Mouse (Mus musculus): Measurements from ENCODE around the gene Ogdh. TPM values are rescaled to one million over a fixed set of nuclear protein-coding genes. Genes with fewer than 3 reads are reported as not detected.

The Ogdh gene
- polyA plus RNA-seq, 2 experiments: 41.8 to 60.6 TPM

- Histone ChIP-seq H3K4me3 (ENCODE audit: insufficient read depth in 1 of 2, low read depth in 2 of 2, low read length in 2 of 2) (no peak overlapping the region), H3K9ac (replicated peaks) (no peak overlapping the region), H3K27me3 (ENCODE audit: control insufficient read depth, insufficient read depth, low read length) (no peaks in the 10 kb centered on the region), H3K4me2 (ENCODE audit: low read depth) (no peak overlapping the region), H3K4me1 (replicated peaks; ENCODE audit: control insufficient read depth in 2 of 2, insufficient read depth in 2 of 2, low read length in 1 of 2) (no peaks in the 10 kb centered on the region), H3K9me3 (ENCODE audit: control insufficient read depth, low read length) (no peaks in the 10 kb centered on the region), H3K36me3 (replicated peaks; ENCODE audit: control insufficient read depth, insufficient read depth, low read depth) (peaks cover 76% of the 10 kb centered on the region), H3K27ac (no peak overlapping the region)
- no peak for ATAC-seq (ENCODE audit: insufficient read depth)
- WGBS (ENCODE audit: insufficient replicate concordance): 82% methylated on average over 5 of the region's 5 CpGs
- no peak for TF ChIP-seq CTCF (IDR thresholded peaks at IDR 0.05; ENCODE audit: low read depth)
- TF ChIP-seq EP300 (IDR thresholded peaks at IDR 0.05; ENCODE audit: low read depth): no peak
- no peak for DNase-seq (ENCODE audit: low read depth in 3 of 3, low spot score in 3 of 3)
These were observed 27.1 kb downstream of the Ogdh start for GRCm38 (mm10) chr11:6318559-6318958.

GRCm38 (mm10) chr11:6319374-6319773 is 27.9 kb downstream of the Ogdh start:
- TF ChIP-seq CTCF (IDR thresholded peaks at IDR 0.05; ENCODE audit: low read depth) (no peak), EP300 (IDR thresholded peaks at IDR 0.05; ENCODE audit: low read depth) (no peak)
- ATAC-seq (ENCODE audit: insufficient read depth): no peak
- DNase-seq (ENCODE audit: low read depth in 3 of 3, low spot score in 3 of 3): no peak
- no peaks in the 10 kb centered on the region for H3K27me3 ChIP-seq (ENCODE audit: control insufficient read depth, insufficient read depth, low read length)
- H3K4me1 ChIP-seq (replicated peaks; ENCODE audit: control insufficient read depth in 2 of 2, insufficient read depth in 2 of 2, low read length in 1 of 2): no peaks in the 10 kb centered on the region
- H3K27ac ChIP-seq: no peak overlapping the region
- 60% methylated on average over 2 of the region's 2 CpGs for WGBS (ENCODE audit: insufficient replicate concordance)
- H3K9ac ChIP-seq (replicated peaks): no peak overlapping the region
- H3K36me3 ChIP-seq (replicated peaks; ENCODE audit: control insufficient read depth, insufficient read depth, low read depth): peaks cover 72% of the 10 kb centered on the region
- H3K4me2 ChIP-seq (ENCODE audit: low read depth): no peak overlapping the region
- no peak overlapping the region for H3K4me3 ChIP-seq (ENCODE audit: insufficient read depth in 1 of 2, low read depth in 2 of 2, low read length in 2 of 2)
- H3K9me3 ChIP-seq (ENCODE audit: control insufficient read depth, low read length): no peaks in the 10 kb centered on the region

- Histone ChIP-seq H3K4me3 (ENCODE audit: insufficient read depth in 1 of 2, low read depth in 2 of 2, low read length in 2 of 2) (no peak overlapping the region), H3K36me3 (replicated peaks; ENCODE audit: control insufficient read depth, insufficient read depth, low read depth) (peaks cover 57% of the 10 kb centered on the region), H3K27me3 (ENCODE audit: control insufficient read depth, insufficient read depth, low read length) (no peaks in the 10 kb centered on the region), H3K4me1 (replicated peaks; ENCODE audit: control insufficient read depth in 2 of 2, insufficient read depth in 2 of 2, low read length in 1 of 2) (no peaks in the 10 kb centered on the region), H3K9ac (replicated peaks) (no peak overlapping the region), H3K9me3 (ENCODE audit: control insufficient read depth, low read length) (no peaks in the 10 kb centered on the region), H3K4me2 (ENCODE audit: low read depth) (no peak overlapping the region), H3K27ac (no peak overlapping the region)
- TF ChIP-seq CTCF (IDR thresholded peaks at IDR 0.05; ENCODE audit: low read depth): no peak
- TF ChIP-seq EP300 (IDR thresholded peaks at IDR 0.05; ENCODE audit: low read depth): no peak
- DNase-seq (ENCODE audit: low read depth in 3 of 3, low spot score in 3 of 3) (no peak), ATAC-seq (ENCODE audit: insufficient read depth) (no peak)
- 91% methylated on average over 2 of the region's 2 CpGs for WGBS (ENCODE audit: insufficient replicate concordance)
These were observed 30.7 kb downstream of the Ogdh start for GRCm38 (mm10) chr11:6322086-6322485.

GRCm38 (mm10) chr11:6323348-6323747 is 31.9 kb downstream of the Ogdh start:
- H3K9ac ChIP-seq (replicated peaks): no peak overlapping the region
- H3K27ac ChIP-seq: no peak overlapping the region
- no peak overlapping the region for H3K4me3 ChIP-seq (ENCODE audit: insufficient read depth in 1 of 2, low read depth in 2 of 2, low read length in 2 of 2)
- H3K36me3 ChIP-seq (replicated peaks; ENCODE audit: control insufficient read depth, insufficient read depth, low read depth): peaks cover 46% of the 10 kb centered on the region
- WGBS (ENCODE audit: insufficient replicate concordance): 74% methylated on average over 5 of the region's 5 CpGs
- no peak for ATAC-seq (ENCODE audit: insufficient read depth)
- H3K9me3 ChIP-seq (ENCODE audit: control insufficient read depth, low read length): no peaks in the 10 kb centered on the region
- DNase-seq (ENCODE audit: low read depth in 3 of 3, low spot score in 3 of 3): no peak
- no peak overlapping the region for H3K4me2 ChIP-seq (ENCODE audit: low read depth)
- no peak for TF ChIP-seq EP300 (IDR thresholded peaks at IDR 0.05; ENCODE audit: low read depth)
- no peaks in the 10 kb centered on the region for H3K27me3 ChIP-seq (ENCODE audit: control insufficient read depth, insufficient read depth, low read length)
- H3K4me1 ChIP-seq (replicated peaks; ENCODE audit: control insufficient read depth in 2 of 2, insufficient read depth in 2 of 2, low read length in 1 of 2): no peaks in the 10 kb centered on the region

- DNase-seq (ENCODE audit: low read depth in 3 of 3, low spot score in 3 of 3) (no peak), ATAC-seq (ENCODE audit: insufficient read depth) (no peak)
- no peaks in the 10 kb centered on the region for H3K9me3 ChIP-seq (ENCODE audit: control insufficient read depth, low read length)
- H3K27me3 ChIP-seq (ENCODE audit: control insufficient read depth, insufficient read depth, low read length): no peaks in the 10 kb centered on the region
- 86% methylated on average over 7 of the region's 7 CpGs for WGBS (ENCODE audit: insufficient replicate concordance)
- no peak overlapping the region for H3K9ac ChIP-seq (replicated peaks)
- no peak for TF ChIP-seq EP300 (IDR thresholded peaks at IDR 0.05; ENCODE audit: low read depth)
- no peak for TF ChIP-seq CTCF (IDR thresholded peaks at IDR 0.05; ENCODE audit: low read depth)
- no peak overlapping the region for H3K27ac ChIP-seq
- H3K4me2 ChIP-seq (ENCODE audit: low read depth): no peak overlapping the region
- no peak overlapping the region for H3K4me3 ChIP-seq (ENCODE audit: insufficient read depth in 1 of 2, low read depth in 2 of 2, low read length in 2 of 2)
- H3K36me3 ChIP-seq (replicated peaks; ENCODE audit: control insufficient read depth, insufficient read depth, low read depth): peaks cover 19% of the 10 kb centered on the region
- H3K4me1 ChIP-seq (replicated peaks; ENCODE audit: control insufficient read depth in 2 of 2, insufficient read depth in 2 of 2, low read length in 1 of 2): no peaks in the 10 kb centered on the region
These were observed 39.8 kb downstream of the Ogdh start for GRCm38 (mm10) chr11:6331256-6331655.
